Mouse (Mus musculus) forebrain, embryonic 15.5 days (tissue): ENCODE measurements around the gene Nmt1. TPM values are rescaled to one million over a fixed set of nuclear protein-coding genes. Genes with fewer than 3 reads are reported as not detected.

Experiments
- ATAC-seq: fragments of 200-750 bp; cut with Nextera tagmentation; replicated peaks from 2 replicates; pipeline ENCODE4 v1.8.0; 2017; ENCODE audit warnings: mild to moderate bottlenecking, moderate TSS enrichment, moderate library complexity
- H3K27ac ChIP-seq: fragments of 300-500 bp; sonication (generic); replicated peaks from 2 replicates; pipeline ENCODE4 v1.5.1; 2015; ENCODE audit warnings: mild to moderate bottlenecking, inconsistent platforms
- H3K27me3 ChIP-seq: fragments of 300-500 bp; sonication (generic); 2 replicates; pipeline ENCODE4 v1.6.1; 2015; ENCODE audit warnings: inconsistent platforms
- H3K36me3 ChIP-seq: fragments of 300-500 bp; sonication (generic); 2 replicates; pipeline ENCODE4 v1.6.1; 2015; ENCODE audit warnings: mild to moderate bottlenecking, inconsistent platforms
- H3K4me1 ChIP-seq: fragments of 300-500 bp; sonication (generic); 2 replicates; pipeline ENCODE4 v1.6.1; 2015; ENCODE audit warnings: inconsistent platforms
- H3K4me2 ChIP-seq: fragments of 300-500 bp; sonication (generic); replicated peaks from 2 replicates; pipeline ENCODE4 v1.6.1; 2015; ENCODE audit warnings: mild to moderate bottlenecking, inconsistent platforms
- H3K4me3 ChIP-seq: fragments of 300-500 bp; sonication (generic); 2 replicates; pipeline ENCODE4 v1.5.1; 2015; ENCODE audit warnings: mild to moderate bottlenecking, inconsistent platforms
- H3K9ac ChIP-seq: fragments of 300-500 bp; sonication (generic); replicated peaks from 2 replicates; pipeline ENCODE4 v1.6.1; 2015; ENCODE audit warnings: mild to moderate bottlenecking, inconsistent platforms
- H3K9me3 ChIP-seq: fragments of 300-500 bp; sonication (generic); 2 replicates; pipeline ENCODE4 v1.6.1; 2016; ENCODE audit warnings: inconsistent platforms
- WGBS: fragments of 180-500 bp; shearing (Covaris S2); methylation state at CpG from one replicate; pipeline ENCODE4 v1.1.7; 2015; ENCODE audit warnings: mixed read lengths; 5-methylcytosine and 5-hydroxymethylcytosine counted together
- polyA plus RNA-seq: library from polyadenylated mRNA; unstranded; fragments of >200 nt; fragmentation: Nextera tagmentation; extraction: Ambion mirVana; gene quantifications from 2 replicates; pipeline ENCODE4 v1.2.1, GENCODE M21; 2015

The Nmt1 gene
- polyA plus RNA-seq, 1 experiment from 2014 or later = 41.0 TPM

- 88% methylated on average over 3 of the region's 3 CpGs for WGBS
- Histone ChIP-seq H3K4me3 (no peak overlapping the region), H3K27ac (no peak overlapping the region), H3K36me3 (peaks cover 2% of the 10 kb centered on the region; the same call in 1 of the 2 replicates), H3K4me1 (peaks cover 27% of the 10 kb centered on the region), H3K4me2 (no peak overlapping the region), H3K9me3 (no peaks in the 10 kb centered on the region), H3K27me3 (no peaks in the 10 kb centered on the region), H3K9ac (no peak overlapping the region)
- ATAC-seq = no peak
These were observed 1.1 kb upstream of the Nmt1 start for GRCm38 (mm10) chr11:103026901-103027300.

- Histone ChIP-seq H3K27me3 (no peaks in the 10 kb centered on the region), H3K9ac (peak overlapping the region; percentile 47), H3K9me3 (no peaks in the 10 kb centered on the region), H3K27ac (peak overlapping the region; percentile 60; the same call in 1 of the 2 replicates), H3K4me2 (peak overlapping the region; percentile 58), H3K4me3 (peak overlapping the region; percentile 66), H3K4me1 (peaks cover 27% of the 10 kb centered on the region), H3K36me3 (peaks cover 2% of the 10 kb centered on the region; the same call in 1 of the 2 replicates)
- WGBS = 16% methylated on average over 8 of the region's 8 CpGs
- no peak for ATAC-seq
These were observed 317 bp upstream of the Nmt1 start for GRCm38 (mm10) chr11:103027570-103028175.

GRCm38 (mm10) chr11:103033030-103033429 is 5.0 kb downstream of the Nmt1 start:
- H3K4me2 ChIP-seq = no peak overlapping the region
- no peak for ATAC-seq
- no peak overlapping the region for H3K9ac ChIP-seq
- no peaks in the 10 kb centered on the region; the same call in 1 of the 2 replicates for H3K36me3 ChIP-seq
- H3K4me3 ChIP-seq = no peak overlapping the region
- 96% methylated on average over 3 of the region's 3 CpGs for WGBS
- H3K27me3 ChIP-seq = no peaks in the 10 kb centered on the region
- no peak overlapping the region for H3K27ac ChIP-seq
- H3K4me1 ChIP-seq = peaks cover 20% of the 10 kb centered on the region
- H3K9me3 ChIP-seq = no peaks in the 10 kb centered on the region

- H3K9ac ChIP-seq = no peak overlapping the region
- no peak overlapping the region for H3K4me2 ChIP-seq
- peaks cover 7% of the 10 kb centered on the region for H3K4me1 ChIP-seq
- no peak overlapping the region for H3K4me3 ChIP-seq
- H3K27ac ChIP-seq = no peak overlapping the region
- no peaks in the 10 kb centered on the region for H3K27me3 ChIP-seq
- H3K9me3 ChIP-seq = no peaks in the 10 kb centered on the region
- no peak for ATAC-seq
- WGBS = 90% methylated on average over 6 of the region's 6 CpGs
- peaks cover 3% of the 10 kb centered on the region; the same call in 1 of the 2 replicates for H3K36me3 ChIP-seq
These were observed 7.0 kb downstream of the Nmt1 start for GRCm38 (mm10) chr11:103035007-103035406.

GRCm38 (mm10) chr11:103036881-103037465 is 9.0 kb downstream of the Nmt1 start:
- Histone ChIP-seq H3K27me3 (no peaks in the 10 kb centered on the region), H3K9me3 (no peaks in the 10 kb centered on the region), H3K27ac (no peak overlapping the region), H3K36me3 (peaks cover 3% of the 10 kb centered on the region; the same call in 1 of the 2 replicates), H3K4me1 (0 out of 2 replicates have a peak, but pooled peaks cover 2% of the 10 kb centered on the region), H3K4me2 (no peak overlapping the region), H3K9ac (no peak overlapping the region), H3K4me3 (no peak overlapping the region)
- no peak for ATAC-seq
- WGBS = 83% methylated on average over 8 of the region's 8 CpGs

- Histone ChIP-seq H3K27ac (no peak overlapping the region), H3K4me2 (no peak overlapping the region), H3K9ac (no peak overlapping the region), H3K27me3 (no peaks in the 10 kb centered on the region), H3K4me1 (0 out of 2 replicates have a peak, but pooled peaks cover 2% of the 10 kb centered on the region), H3K4me3 (no peak overlapping the region), H3K36me3 (peaks cover 5% of the 10 kb centered on the region), H3K9me3 (no peaks in the 10 kb centered on the region)
- WGBS = 83% methylated on average over 6 of the region's 6 CpGs
- ATAC-seq = no peak
These were observed 10.0 kb downstream of the Nmt1 start for GRCm38 (mm10) chr11:103038037-103038436.

- 0 out of 2 replicates have a peak, but pooled peaks cover 2% of the 10 kb centered on the region for H3K4me1 ChIP-seq
- no peak overlapping the region for H3K27ac ChIP-seq
- H3K27me3 ChIP-seq = no peaks in the 10 kb centered on the region
- no peaks in the 10 kb centered on the region for H3K9me3 ChIP-seq
- H3K4me2 ChIP-seq = no peak overlapping the region
- peaks cover 46% of the 10 kb centered on the region for H3K36me3 ChIP-seq
- WGBS = 59% methylated on average over 4 of the region's 4 CpGs
- no peak for ATAC-seq
- no peak overlapping the region for H3K4me3 ChIP-seq
- H3K9ac ChIP-seq = no peak overlapping the region
These were observed 14.8 kb downstream of the Nmt1 start for GRCm38 (mm10) chr11:103042828-103043227.

GRCm38 (mm10) chr11:103043982-103044381 is 16.0 kb downstream of the Nmt1 start:
- no peak for ATAC-seq
- H3K36me3 ChIP-seq = peaks cover 46% of the 10 kb centered on the region
- WGBS = 99% methylated on average over 3 of the region's 3 CpGs
- H3K4me3 ChIP-seq = no peak overlapping the region
- H3K4me2 ChIP-seq = no peak overlapping the region
- H3K9me3 ChIP-seq = no peaks in the 10 kb centered on the region
- no peak overlapping the region for H3K9ac ChIP-seq
- 0 out of 2 replicates have a peak, but pooled peaks cover 2% of the 10 kb centered on the region for H3K4me1 ChIP-seq
- no peak overlapping the region for H3K27ac ChIP-seq
- no peaks in the 10 kb centered on the region for H3K27me3 ChIP-seq

GRCm38 (mm10) chr11:103046286-103046685 is 18.3 kb downstream of the Nmt1 start:
- Histone ChIP-seq H3K27me3 (no peaks in the 10 kb centered on the region), H3K4me3 (no peak overlapping the region), H3K9ac (no peak overlapping the region), H3K27ac (no peak overlapping the region), H3K36me3 (peaks cover 59% of the 10 kb centered on the region), H3K4me2 (no peak overlapping the region), H3K9me3 (no peaks in the 10 kb centered on the region), H3K4me1 (0 out of 2 replicates have a peak, but pooled peaks cover under 1% of the 10 kb centered on the region)
- no peak for ATAC-seq
- WGBS = 45% methylated on average over 8 of the region's 8 CpGs

GRCm38 (mm10) chr11:103049611-103050010 is 21.6 kb downstream of the Nmt1 start:
- Histone ChIP-seq H3K4me3 (no peak overlapping the region), H3K4me1 (no peaks in the 10 kb centered on the region), H3K9me3 (no peaks in the 10 kb centered on the region), H3K27ac (no peak overlapping the region), H3K36me3 (peaks cover 58% of the 10 kb centered on the region), H3K4me2 (no peak overlapping the region), H3K27me3 (no peaks in the 10 kb centered on the region), H3K9ac (no peak overlapping the region)
- ATAC-seq = no peak
- 95% methylated on average over 5 of the region's 5 CpGs for WGBS

GRCm38 (mm10) chr11:103050153-103050552 is 22.2 kb downstream of the Nmt1 start:
- peaks cover 54% of the 10 kb centered on the region for H3K36me3 ChIP-seq
- H3K4me2 ChIP-seq = no peak overlapping the region
- H3K27me3 ChIP-seq = no peaks in the 10 kb centered on the region
- no peak overlapping the region for H3K27ac ChIP-seq
- WGBS = 92% methylated on average over 9 of the region's 9 CpGs
- H3K9me3 ChIP-seq = no peaks in the 10 kb centered on the region
- no peaks in the 10 kb centered on the region for H3K4me1 ChIP-seq
- no peak overlapping the region for H3K4me3 ChIP-seq
- no peak for ATAC-seq
- no peak overlapping the region for H3K9ac ChIP-seq

GRCm38 (mm10) chr11:103051249-103051691 is 23.3 kb downstream of the Nmt1 start:
- H3K36me3 ChIP-seq = peaks cover 57% of the 10 kb centered on the region
- H3K27me3 ChIP-seq = no peaks in the 10 kb centered on the region
- ATAC-seq = no peak
- no peak overlapping the region for H3K4me2 ChIP-seq
- WGBS = 78% methylated on average over 8 of the region's 8 CpGs
- no peak overlapping the region for H3K27ac ChIP-seq
- H3K9ac ChIP-seq = no peak overlapping the region
- H3K4me1 ChIP-seq = no peaks in the 10 kb centered on the region
- no peaks in the 10 kb centered on the region for H3K9me3 ChIP-seq
- H3K4me3 ChIP-seq = no peak overlapping the region
